Mouse (Mus musculus) embryo, embryonic 11.5 days (tissue): ENCODE results near the gene Zfp827.

Source experiments
- DNase-seq: peaks from one replicate; pipeline ENCODE4 v3.0.0-alpha.2; 2012; ENCODE audit warnings: low read depth, low spot score

The Zfp827 gene

DNA sequence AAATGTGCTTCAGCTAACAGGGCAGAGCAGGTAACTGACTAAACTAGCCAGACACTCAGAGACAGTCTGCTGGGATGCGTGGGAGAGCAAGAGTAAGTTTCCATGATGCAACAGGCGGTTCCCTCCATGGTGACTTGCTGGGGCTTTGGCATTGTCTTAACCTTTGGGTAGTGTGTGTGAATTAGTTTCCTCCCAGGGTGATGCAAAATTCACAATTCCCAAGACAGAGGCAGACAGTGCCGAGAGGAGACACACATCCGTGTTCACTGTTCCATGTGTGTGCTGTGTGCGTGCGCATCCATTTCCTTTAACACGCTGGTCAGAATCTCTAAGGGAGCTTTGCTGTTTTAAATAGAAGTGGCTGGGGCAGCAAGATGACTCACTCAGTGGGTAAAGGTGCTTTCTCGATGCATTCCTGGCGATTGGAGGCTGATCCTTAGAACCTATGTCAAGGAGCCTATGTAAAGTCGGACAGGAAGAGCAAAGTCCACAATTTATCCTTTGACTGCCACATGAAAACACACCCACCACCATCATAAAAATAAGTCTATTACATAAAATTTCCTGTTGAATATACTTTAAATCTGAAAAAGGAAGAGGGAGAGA, 127.4 kb downstream of the Zfp827 start:
- no peak for DNase-seq

DNA sequence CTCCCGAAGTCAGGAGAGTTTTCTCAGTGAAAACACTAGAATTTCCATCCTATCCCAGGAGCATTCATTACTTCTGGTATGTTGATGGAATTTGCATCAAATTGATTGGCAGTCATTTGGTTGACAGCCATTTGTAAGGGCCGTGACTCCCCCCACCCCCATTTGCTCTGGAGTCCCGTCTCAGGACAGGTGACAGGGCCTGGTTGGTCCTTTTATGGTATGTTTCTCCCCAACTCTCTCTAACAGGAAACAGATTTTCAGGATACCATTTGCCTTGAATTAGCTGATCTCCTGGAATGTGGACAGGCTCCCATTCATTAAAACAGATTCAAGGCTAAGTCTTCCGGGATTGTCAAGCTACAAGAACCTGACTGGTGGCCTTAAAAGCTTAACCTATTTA, 129.1 kb downstream of the Zfp827 start:
- DNase-seq, result no peak

DNA sequence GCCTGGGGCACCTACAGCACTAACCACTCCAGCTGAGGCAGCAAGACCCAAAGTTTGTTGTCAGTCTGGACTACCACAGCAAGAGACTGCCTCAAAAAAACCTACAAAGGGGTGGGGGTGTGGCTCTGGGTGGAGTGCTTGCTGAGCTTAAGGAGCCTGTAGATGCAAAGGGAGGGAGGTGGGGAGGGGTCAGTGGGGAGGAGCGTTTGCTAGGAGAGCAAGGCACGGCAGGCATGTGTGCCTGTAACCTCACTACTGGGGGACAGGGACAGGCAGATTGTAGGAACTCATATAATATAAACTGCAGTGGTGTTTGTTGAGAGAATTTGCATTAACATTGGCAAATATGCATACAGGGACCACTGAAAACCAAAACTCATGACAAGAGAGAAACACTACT, 130.1 kb downstream of the Zfp827 start:
- DNase-seq, result no peak

DNA sequence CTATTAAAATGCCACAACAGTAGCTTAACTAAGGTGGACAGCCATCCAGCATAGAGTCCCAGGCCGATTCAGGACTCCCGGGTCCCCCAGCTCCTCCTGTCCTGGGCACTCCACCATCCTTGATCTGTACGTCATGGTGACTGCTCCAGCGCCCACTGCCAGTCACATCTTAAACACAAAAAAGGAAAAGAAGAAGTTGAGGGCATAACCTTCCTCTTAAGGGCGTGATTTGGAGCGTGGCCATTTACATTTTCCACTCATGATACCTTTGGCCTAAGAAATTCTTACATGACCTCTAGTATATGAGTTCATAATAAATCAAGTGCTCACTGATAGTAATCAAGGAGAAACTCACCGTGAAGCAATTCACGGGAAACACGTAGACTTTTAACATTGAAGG, 131.2 kb downstream of the Zfp827 start:
- DNase-seq, result no peak

DNA sequence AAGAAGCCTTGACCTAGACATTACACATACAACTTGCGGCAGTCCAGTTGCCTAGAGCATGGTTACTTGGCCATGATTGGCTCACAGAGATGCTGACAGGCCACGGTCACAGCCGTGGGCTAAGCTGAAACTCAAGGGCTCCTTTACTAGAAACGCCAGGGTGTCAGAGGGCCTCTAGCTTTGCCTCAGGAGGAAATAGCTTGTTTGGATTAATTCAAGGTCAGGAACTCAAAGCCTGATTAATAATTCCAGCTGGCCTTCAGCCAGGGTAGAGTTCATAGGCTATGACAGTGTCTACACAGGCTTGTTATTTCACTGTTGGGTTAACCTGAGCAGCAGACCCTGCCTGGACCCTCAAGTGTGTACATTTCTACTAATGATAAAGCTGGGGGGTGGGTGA, 132.1 kb downstream of the Zfp827 start:
- no peak for DNase-seq

DNA sequence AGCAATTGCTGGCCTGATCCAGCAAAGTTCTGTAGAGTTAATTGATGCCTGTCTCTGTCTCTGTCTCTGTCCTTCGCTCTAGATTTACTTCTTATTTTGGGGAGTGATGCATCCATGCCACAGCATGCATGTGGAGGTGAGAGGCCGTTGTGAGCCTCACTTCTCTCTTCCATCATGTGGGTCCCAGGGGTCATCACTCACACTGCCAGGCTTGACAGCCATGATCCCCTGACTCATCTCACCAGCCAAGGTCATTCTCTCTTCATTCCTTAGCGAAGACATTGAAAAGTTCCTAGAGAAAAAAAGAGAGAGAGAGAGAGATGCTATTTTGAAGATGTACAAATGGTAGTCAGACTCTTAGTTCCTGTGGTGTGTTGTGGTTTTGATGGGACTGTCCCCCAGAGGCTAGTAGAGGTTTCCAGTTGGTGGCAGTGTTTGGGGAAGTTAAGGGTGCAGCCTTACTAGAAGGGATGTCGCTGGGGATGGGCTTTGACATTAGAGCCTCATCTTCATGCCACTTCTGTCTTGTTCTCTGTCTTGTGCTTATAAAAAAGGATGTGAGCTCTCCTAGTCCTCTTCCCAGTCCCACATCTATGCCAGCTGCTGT, 133.0 kb downstream of the Zfp827 start:
- DNase-seq, result no peak

DNA sequence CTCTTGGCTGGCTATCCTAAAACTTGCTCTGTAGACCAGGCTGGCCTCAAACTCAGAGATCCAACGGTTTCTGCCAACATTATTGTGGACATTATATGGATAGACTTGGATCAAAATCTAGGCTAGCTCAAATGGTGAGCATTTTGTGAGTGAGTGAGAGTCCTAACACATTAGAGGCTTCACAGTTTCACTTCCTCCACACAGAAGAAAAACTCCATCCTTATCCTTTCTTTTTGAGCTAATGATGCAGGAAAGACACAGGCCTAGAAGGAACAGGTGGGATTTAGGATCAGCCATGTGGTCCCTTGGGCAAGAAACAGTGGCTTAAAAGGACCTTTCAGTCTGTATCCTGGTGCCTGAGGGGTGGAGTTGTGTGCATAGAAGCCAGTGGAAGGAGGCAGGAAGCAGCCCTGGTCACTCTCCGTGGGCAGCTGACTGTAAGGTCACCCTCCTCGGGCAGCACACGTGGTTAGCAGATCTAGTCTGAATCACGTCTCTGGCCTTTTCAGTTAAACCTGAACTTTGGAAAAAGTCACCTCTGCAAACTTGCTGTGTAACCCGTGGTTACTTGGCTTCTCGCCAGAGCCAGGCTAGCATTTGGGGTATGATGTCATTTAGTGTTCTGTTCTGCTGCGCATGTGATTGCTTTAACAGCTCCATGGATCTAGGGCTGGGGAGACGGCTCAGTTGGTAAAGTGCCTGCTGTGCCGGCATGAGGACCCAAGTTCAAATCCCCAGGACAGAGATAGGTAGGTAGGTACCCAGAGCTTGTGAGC, 134.5 kb downstream of the Zfp827 start:
- peak; percentile 32 for DNase-seq

DNA sequence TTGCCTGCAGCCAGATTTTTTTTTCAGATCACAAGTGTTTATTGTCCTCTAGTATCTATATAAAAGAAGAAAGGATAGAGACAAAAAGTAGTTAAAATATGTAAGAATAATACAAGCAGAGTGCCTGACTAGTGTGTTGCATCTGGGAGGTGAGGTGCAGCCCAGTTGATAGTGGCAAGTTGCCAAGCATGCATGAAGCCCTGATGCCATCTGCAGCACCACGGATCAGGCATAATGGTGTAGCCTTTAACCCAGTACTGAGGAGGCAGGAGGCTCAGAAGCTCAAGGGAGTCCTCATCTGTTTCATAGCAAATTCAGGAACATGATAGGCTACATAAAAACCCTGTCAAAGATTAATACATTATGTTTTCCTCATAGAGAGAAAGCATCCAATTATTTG, 136.1 kb downstream of the Zfp827 start:
- DNase-seq, result no peak

DNA sequence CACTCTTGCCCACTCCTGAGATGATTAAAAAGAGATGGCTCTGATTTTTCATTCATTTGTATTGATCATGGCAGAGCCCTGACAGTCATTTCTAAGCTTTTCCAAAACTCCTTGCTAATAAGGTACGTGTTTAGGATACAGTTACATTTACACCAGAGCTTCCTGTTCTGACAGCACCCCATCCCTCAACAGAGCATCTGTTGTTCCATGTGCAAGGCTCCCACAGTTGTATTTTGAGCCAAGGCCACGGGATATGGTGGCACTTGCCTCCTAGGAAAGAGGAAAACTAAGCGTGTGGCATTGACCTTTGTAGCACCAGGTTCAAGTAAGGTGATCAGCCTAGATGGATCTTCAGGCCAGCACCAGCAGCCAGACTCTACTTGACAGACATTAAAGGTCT, 137.0 kb downstream of the Zfp827 start:
- no peak for DNase-seq

DNA sequence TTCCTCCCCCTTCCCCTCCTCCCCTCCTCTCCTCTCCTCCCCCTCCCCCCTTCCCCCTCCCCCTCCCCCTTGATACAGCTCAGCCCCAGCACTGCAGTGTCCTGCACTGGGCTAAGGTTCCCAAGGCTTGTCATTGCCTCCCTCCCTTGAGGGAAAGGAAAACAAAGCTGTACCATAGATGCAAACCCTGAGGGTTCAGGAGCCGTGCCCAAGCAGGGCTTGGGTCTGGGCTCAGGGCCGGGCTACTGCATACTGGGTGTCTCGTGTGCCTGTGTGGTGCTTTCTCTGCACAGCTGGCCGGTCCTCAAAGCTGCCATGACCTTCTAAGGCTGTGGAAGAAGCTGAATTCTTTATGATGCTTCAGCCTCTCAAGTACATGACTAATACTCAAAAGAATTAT, 145.4 kb downstream of the Zfp827 start:
- no peak for DNase-seq

DNA sequence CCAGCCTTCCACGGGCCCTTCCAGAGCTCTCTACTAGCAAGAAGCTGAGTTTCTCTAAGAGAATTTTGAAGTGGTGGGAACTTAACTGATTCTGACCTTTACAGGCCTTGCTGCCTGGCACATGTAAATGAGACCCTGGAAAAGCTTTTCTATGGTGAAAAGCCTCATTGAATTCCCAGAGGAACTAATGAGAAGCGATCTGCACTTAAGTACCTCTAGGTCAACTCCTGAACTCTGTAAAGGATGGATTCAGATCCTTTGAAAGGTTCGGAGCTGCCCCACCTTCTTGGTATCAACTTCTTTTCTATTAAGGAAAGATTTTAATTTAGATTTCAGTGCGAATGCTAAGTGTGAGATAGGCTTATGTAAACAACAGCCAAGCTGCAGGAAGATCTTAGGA, 147.8 kb downstream of the Zfp827 start:
- DNase-seq, result no peak

DNA sequence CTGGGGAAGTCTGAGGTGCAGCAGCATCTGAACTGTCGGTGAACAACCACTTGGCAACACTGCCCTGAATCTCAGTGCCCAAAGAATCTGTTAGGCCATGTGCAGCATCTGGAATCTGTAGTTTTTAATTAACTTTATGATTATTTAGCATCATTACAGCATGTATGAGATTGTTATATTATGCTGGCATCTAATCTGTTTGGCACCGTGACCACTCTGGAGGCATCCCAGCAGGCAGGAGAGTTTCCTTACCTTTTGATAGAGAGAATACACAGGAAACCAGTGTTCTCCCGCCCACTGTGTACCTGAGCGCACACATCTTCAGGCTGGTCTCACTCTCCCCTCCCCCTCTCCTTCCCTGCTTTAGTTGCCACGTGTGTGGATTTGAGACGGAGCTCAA, 151.4 kb downstream of the Zfp827 start:
- DNase-seq, result no peak

DNA sequence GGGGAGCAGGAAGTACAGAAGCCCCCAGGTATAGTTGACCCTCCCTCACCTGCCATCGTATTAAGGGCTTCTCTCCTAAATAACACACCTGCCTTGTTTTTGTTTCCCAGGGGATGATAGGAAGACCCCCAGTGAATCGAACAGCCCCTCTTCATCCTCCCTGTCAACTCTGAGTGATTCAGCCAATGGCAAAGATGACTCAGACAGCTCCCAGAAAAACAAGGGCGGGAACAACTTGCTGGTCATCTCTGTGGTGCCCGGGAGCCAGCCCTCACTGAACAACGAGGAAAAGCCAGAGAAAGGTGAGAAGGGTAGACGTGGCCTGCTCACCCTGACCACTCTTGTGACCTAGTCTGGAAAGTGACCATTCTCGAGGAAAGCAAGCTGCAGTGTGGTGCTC, 157.3 kb downstream of the Zfp827 start:
- no peak for DNase-seq

DNA sequence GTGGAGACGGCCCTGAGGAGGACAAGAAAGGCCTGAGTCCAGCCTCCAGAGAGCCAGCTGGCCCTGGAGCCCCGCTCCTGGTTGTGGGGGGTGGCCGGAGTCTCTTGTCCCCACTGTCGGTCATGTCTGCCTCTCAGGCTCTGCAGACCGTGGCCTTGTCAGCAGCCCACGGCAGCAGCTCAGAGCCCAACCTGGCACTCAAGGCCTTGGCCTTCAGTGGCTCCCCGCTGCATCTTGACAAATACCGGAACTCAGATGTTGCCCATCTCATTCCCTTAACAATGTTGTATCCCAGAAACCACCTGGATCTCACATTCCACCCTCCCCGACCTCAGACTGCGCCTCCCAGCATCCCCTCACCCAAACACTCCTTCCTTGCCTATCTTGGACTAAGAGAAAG, 161.8 kb downstream of the Zfp827 start:
- no peak for DNase-seq

DNA sequence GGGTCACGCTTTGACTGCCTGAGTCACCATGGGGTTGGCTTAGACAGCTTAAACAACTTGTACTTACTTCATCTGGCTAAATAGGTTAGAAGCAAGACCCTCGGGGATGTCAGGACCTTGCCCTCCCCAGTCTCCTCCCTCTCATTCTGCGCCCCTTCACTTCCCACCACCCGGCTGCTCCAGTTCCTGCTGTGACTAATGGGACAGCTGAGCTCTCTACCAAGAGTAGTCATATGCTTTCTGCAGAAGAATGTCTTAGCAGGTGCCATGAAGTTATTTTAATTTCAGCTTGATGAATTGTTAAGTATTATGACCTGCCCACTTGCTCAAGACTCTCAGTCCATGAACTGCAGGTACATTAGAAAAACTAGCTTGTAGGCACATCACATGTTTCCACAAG, 168.2 kb downstream of the Zfp827 start:
- no peak for DNase-seq

DNA sequence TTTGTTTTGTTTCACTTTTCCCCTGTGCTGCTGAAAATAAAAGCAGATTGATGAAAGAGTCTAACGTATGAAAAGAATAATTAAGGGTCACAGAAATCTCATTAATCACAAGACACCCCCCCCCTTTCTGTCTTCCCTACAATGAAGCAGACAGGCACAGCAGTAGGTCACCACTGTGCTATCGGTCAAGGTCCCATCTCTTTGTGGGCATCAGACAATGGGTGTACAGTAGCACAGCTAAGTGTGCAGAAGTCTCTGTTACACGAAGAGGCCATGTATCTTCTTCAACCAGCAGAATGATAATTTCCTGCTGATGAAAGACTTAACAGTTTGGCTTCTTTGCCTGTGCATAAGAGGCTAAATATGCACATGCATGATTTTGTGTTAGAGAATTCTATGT, 170.4 kb downstream of the Zfp827 start:
- no peak for DNase-seq

DNA sequence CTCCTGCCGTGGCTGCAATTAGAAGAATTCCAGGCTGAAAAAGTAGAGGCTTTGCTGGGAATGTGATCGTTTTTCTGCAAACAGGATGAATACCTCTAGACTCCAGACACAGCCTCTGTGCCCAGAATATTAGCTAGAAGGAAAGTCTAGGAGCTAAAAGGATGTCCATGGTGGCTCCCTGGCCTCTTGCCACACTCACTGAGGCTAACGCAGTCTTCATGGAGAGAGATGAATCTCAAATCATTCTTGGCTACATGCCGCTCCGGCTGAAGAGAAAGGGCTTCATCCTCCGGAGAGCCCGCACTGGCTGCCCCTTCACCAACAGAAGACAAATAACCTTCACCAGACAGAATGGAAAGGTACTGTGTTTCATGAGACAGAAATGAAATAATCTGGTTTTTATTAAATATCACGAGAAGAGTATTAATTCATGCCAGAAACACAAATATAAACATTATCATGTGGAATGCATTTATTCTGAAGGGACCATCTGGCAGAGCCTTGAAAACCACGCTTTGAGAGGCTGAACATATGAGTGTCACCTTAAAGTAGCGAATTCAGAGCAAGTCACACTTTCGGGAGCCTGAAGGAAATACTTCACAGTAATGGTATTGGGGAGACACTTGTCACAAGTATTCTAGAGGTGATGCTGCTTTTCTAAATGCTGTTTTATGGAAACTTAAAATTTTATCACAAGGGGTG, 173.4 kb downstream of the Zfp827 start:
- DNase-seq, result no peak

DNA sequence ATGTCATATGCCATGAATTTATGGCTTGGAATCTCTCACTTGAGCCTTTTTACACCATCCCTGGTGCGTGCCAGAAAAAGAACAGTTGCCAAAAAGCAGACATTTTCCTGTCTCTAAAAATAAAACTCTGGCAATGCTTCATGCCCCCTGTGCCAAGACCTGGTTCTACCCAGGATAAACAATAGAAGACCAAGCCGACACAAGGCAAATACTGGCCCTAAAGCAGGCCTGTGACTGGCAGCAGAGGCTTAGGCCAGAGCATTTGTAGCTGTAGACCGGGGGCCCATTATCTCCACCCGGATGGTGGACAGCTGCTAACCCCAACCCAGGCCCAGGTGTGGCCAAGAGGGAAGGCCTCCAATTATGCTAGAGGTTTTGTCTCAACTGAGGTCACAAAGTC, 178.7 kb downstream of the Zfp827 start:
- no peak for DNase-seq

DNA sequence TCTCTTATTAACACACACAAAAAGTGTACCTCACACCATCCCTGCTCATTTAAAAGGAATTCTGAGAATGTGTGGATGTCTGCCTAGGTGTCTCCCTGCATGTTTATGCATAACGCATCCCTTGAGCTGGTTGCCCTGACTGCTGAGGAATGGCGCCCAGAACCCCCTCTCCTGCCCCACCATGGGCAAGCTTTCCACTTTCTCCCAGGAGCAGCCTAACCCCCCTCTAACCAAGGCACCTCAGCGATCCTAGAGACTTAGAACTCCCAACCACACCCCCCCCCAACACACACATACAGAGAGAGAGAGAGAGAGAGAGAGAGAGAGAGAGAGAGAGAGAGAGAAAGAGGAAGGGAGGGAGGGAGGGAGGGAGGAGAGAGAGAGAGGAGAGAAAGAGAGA, 179.9 kb downstream of the Zfp827 start:
- DNase-seq, result no peak

DNA sequence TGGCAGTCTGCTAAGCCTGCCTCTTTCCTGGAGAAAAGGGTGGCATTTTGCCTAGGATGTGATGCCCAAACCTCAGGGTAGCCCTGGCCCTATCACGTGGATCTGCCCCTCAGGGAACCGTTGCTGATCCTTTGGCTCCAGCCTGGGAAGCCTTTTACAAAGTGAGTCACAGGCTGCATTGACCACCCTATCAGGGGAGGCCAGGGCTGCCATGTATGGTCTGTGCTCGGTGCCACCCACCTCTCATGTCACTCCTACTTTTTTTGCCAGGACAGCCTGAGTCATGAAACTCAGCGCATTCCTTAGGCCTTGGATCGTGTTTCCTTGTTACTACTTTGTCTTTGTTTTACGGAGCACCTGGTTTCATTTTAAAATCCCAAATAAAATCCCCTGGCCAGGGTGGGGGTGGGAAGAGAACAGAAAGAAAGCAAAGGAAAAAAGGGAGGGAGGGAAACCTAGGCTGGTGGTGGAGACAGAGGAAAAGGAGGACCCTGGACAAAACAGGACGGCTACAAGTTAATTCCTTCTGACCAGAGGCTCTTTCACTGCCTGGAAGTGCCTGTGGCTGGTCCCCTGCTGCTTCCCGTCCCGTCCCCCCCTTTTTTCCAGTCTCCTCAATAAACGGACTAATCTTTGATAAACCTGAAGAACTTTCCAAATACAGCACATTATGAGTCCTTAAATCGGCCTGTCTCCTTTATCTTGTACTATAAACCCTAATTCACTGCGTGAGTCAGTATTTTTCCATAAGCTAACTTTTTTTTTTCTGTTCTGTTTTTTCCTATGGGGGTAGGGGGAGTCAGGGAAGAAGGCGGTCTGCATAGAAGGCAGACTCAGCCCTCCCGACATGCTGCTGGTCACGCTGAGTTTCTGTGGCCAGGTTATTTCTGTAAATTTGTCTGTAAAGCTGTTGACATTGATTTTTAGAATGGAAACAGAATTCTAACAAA, 180.7 kb downstream of the Zfp827 start:
- no peak for DNase-seq

DNA sequence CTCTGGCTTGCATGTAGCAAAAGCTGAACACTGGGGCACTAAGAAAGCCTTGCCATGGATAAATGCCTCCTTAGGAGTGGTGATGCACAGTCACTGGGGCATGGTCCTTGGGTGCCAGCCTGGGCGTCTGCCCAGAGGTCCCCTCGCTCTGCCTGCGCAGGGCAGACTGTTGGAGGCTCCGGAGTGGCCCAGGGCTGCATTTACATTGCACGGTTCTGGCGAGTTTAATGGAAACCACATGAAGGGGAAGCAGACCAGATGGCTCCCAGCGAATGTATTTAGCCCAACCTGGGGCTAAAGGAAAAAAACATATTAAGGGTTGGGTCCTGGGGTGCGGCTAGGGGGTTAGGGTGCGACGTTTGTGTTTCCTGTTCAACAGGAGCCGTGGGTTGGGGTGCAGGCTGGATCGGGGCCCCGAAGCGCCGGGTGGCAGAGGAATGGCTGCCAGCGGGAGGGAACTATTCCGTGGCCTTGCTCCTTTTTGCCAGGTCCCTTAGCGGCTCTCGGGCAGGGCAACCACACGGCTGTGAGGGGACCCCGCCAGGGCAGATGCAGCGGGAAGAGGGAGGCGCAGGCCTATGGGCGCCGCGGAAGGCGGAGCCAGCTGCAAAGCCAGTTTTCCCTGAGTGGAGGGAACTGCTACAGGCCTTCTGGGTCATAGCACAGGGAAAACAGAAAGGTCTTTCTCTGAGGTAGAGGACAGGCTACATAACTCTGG, 181.6 kb downstream of the Zfp827 start:
- DNase-seq, result no peak
